In genomic region chr13:89720497-89720896, GRCm38 (mm10) we compare ENCODE assay signal across 18 mouse cellular contexts. TPM values are rescaled to one million over a fixed set of nuclear protein-coding genes. Genes with fewer than 3 reads are reported as not detected.
A peak's percentile ranks its signal among the peaks of the same experiment; 100 is the strongest.
DNase-seq lines count a peak whose midpoint lies in the region; ATAC-seq and TF ChIP-seq lines count a peak whose summit lies in the region.
"Had no signal": no experiment of that assay in that cellular context is flagged by ENCODE, and none has a peak within 500 bp of the region (broad histone marks: within the 10 kb centered on the region; RNA-seq: fewer than 3 reads in every experiment).

No protein-coding gene starts in this region.

- DNase-seq in adrenal gland, adult 8-10 months, result peak; percentile 7
- no peak for DNase-seq in adrenal gland, adult 18-20 months (ENCODE audit: low spot score in 2 of 2)
- DNase-seq in left cerebral cortex, adult 2 months (ENCODE audit: extremely low spot score in 1 of 2, low spot score in 2 of 2), result no peak
- DNase-seq in left cerebral cortex, postnatal 25 days (ENCODE audit: low spot score in 2 of 2), result no peak
- DNase-seq in A20 (ENCODE audit: low read depth, low spot score), result peak; percentile 15
- peak; percentile 6 for DNase-seq in adrenal gland, postnatal 25 days
- no peak for DNase-seq in Muller cell, postnatal 12 days (ENCODE audit: inconsistent ontology term)
- DNase-seq: cerebellum, postnatal 14 days; gastrocnemius, postnatal 25 days; kidney, adult 18-20 months; lung, adult 18-20 months; lung, postnatal 4 days; right cerebral cortex, postnatal 14 days; thymus, postnatal 25 days had no signal

- peak; percentile 11; the same call in 1 of the 2 replicates for TF ChIP-seq CTCF in left cerebral cortex, adult 2 months (IDR thresholded peaks at IDR 0.05)

- intact Hi-C loops in left cerebral cortex, adult 2 months (cut with DNase I), result no loop called here
- intact Hi-C loops in left cerebral cortex, postnatal 25 days (cut with DNase I), result no loop called here

- no peak overlapping the region for H3K27ac ChIP-seq in left cerebral cortex, adult 2 months
- H3K27ac ChIP-seq: forebrain, embryonic 12.5 days; hindbrain, embryonic 15.5 days; midbrain, embryonic 10.5 days had no signal

- ATAC-seq in monocyte, adult 5-6 weeks (replicated peaks; ENCODE audit: insufficient number of reproducible peaks, low FRiP score, low TSS enrichment, poor library complexity, severe bottlenecking), result no peak

- H3K4me3 ChIP-seq in left cerebral cortex, adult 2 months, result no peak overlapping the region
- H3K4me3 ChIP-seq: forebrain, embryonic 12.5 days; hindbrain, embryonic 15.5 days; midbrain, embryonic 10.5 days had no signal

RNA-seq across cellular contexts. Expression of gene Vcan, which starts 21.8 kb away (rescaled TPM):
- total RNA-seq in adrenal gland, adult 8-10 months (2022), result 1 to 10 TPM; 2.1 to 2.2 (median 2.1) TPM
- 1 to 10 TPM; 1.7 to 4.7 TPM for total RNA-seq in adrenal gland, adult 18-20 months (2021)
- total RNA-seq in left cerebral cortex, adult 2 months (2021), result 10 to 100 TPM; 14.1 to 14.4 TPM
- 10 to 100 TPM; 13.6 to 16.9 TPM for total RNA-seq in left cerebral cortex, postnatal 25 days (2021)
- 2.3 and 3.0 TPM in 2 replicates for total RNA-seq in adrenal gland, postnatal 25 days (2021)
- 0.19 to 0.49 TPM (median 0.21 TPM) in 3 replicates for total RNA-seq in monocyte, adult 5-6 weeks (2017)

Comparison
In these comparisons a context has a peak if more than half of its experiments do, and no peak if none do; other contexts are left out.
1. DNase-seq: peak in adrenal gland, adult 8-10 months (single experiment), A20 (single experiment) and adrenal gland, postnatal 25 days (single experiment); none in adrenal gland, adult 18-20 months (0 of 2), left cerebral cortex, adult 2 months (0 of 2), left cerebral cortex, postnatal 25 days (0 of 2) and Muller cell, postnatal 12 days (single experiment).